Mouse (Mus musculus): Measurements from ENCODE around the gene Abcg4. TPM values are rescaled to one million over a fixed set of nuclear protein-coding genes. Genes with fewer than 3 reads are reported as not detected.
"Not testable (repeated sequence)": the region's sequence is repeated elsewhere in the genome, so short reads cannot be mapped to it uniquely, and the experiment has no call there.

Gene Abcg4
- polyA plus RNA-seq, 1 experiment from 2014 or later = 30.3 TPM

GRCm38 (mm10) chr9:44327064-44327711, 38.8 kb upstream of the Abcg4 start:
- Histone ChIP-seq H3K4me2 (peak overlapping the region; percentile 91), H3K9ac (replicated peaks) (peak overlapping the region; percentile 93), H3K4me3 (replicated peaks) (peak overlapping the region; percentile 85), H3K36me3 (peaks cover 32% of the 10 kb centered on the region), H3K27ac (replicated peaks) (peak overlapping the region; percentile 93), H3K27me3 (replicated peaks) (no peaks in the 10 kb centered on the region), H3K9me3 (replicated peaks) (no peaks in the 10 kb centered on the region), H3K4me1 (peaks cover 19% of the 10 kb centered on the region)
- WGBS = under 1% methylated on average over 22 of the region's 22 CpGs
- peak; percentile 30; the same call in 1 of the 2 replicates for ATAC-seq (ENCODE audit: low FRiP score)

DNA sequence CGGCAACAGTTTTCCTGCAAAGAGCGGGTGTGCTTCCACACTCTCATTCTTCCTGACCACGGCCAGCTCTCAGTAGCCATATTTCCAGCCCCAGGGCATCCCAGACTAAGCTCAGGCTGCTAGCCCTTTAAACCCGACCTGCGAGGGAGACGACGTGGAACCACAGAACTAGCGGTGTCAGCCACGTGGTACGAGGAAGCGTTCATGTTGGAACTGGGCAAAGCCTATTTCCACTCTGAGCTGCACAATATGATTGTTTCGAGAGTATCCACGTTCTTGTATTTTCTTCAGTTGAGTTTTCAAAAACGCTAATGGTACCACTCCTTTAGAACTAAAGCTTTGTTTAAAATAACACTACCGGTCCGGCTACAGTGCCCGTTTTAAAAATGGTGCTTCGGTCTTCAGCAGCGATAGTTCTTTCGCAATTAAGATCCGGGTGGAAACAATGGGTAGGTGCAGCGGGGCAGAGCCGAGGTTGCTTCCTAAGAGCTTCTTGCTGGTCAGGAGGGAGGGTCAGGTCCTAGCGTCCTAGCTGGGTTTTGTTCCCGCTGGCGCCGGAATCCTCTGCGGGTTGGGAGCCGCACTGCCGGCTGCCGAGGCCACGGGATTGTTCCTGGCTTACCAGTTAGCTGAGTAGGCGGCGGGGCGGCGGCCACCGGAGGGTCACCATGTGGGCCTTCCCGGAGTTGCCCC, 38.1 kb upstream of the Abcg4 start:
- ATAC-seq (ENCODE audit: low FRiP score) = peak; percentile 95
- Histone ChIP-seq H3K27me3 (replicated peaks) (no peaks in the 10 kb centered on the region), H3K9ac (replicated peaks) (peak overlapping the region; percentile 93), H3K4me2 (peak overlapping the region; percentile 91), H3K4me1 (peaks cover 19% of the 10 kb centered on the region), H3K36me3 (peaks cover 26% of the 10 kb centered on the region), H3K27ac (replicated peaks) (peak overlapping the region; percentile 93), H3K9me3 (replicated peaks) (no peaks in the 10 kb centered on the region), H3K4me3 (replicated peaks) (peak overlapping the region; percentile 85)
- WGBS = under 1% methylated on average over 38 of the region's 38 CpGs

GRCm38 (mm10) chr9:44325768-44326370, 37.5 kb upstream of the Abcg4 start, which contains the start of gene Dpagt1:
TSS of gene Dpagt1 (plus strand) at chr9:44326019.
- Histone ChIP-seq H3K4me3 (replicated peaks) (peak within 1 kb of the TSS; percentile 85), H3K9me3 (replicated peaks) (no peaks in the 10 kb centered on the region), H3K27ac (replicated peaks) (peak within 1 kb of the TSS; percentile 93), H3K4me2 (peak within 1 kb of the TSS; percentile 91), H3K4me1 (peaks cover 21% of the 10 kb centered on the region), H3K27me3 (replicated peaks) (no peaks in the 10 kb centered on the region), H3K36me3 (peaks cover 19% of the 10 kb centered on the region), H3K9ac (replicated peaks) (peak within 1 kb of the TSS; percentile 93)
- peak; percentile 46; the same call in 1 of the 2 replicates for ATAC-seq (ENCODE audit: low FRiP score)
- 3% methylated on average over 12 of the region's 12 CpGs for WGBS

- H3K27me3 ChIP-seq (replicated peaks); ATAC-seq (ENCODE audit: low FRiP score); H3K9me3 ChIP-seq (replicated peaks): not testable (repeated sequence)
- peak overlapping the region; percentile 93; the same call in 1 of the 2 replicates for H3K9ac ChIP-seq (replicated peaks)
- peak overlapping the region; percentile 93 for H3K27ac ChIP-seq (replicated peaks)
- H3K4me3 ChIP-seq (replicated peaks) = peak overlapping the region; percentile 85; the same call in 1 of the 2 replicates
- WGBS = 63% methylated on average over 7 of the region's 8 CpGs
- peak overlapping the region; percentile 91 for H3K4me2 ChIP-seq
- H3K36me3 ChIP-seq = peaks cover 13% of the 10 kb centered on the region; the same call in 1 of the 2 replicates
- peaks cover 27% of the 10 kb centered on the region for H3K4me1 ChIP-seq
Observed at GRCm38 (mm10) chr9:44325032-44325767, 36.8 kb upstream of the Abcg4 start.

DNA sequence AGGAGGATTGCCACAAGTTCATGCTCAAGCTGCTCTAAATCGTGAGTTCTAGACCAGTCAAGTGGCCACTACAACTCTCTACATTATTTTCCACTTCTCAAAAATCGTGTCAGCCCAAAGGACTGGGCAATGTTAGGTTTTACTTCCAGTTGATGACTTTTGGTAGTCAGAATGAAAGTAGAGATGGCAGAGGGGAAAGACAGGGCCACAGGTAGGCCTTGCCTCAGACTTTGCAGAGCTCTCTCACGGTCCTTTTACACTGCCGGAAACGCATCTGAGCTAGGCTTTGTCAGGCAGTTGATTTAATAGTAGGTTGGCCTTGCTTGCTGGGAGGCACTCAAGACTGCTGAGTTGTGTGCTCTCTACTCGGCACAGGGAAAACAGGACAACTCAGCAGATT, 35.7 kb upstream of the Abcg4 start:
- peaks cover 31% of the 10 kb centered on the region for H3K4me1 ChIP-seq
- no peak overlapping the region for H3K4me3 ChIP-seq (replicated peaks)
- no peak for ATAC-seq (ENCODE audit: low FRiP score)
- no peaks in the 10 kb centered on the region for H3K9me3 ChIP-seq (replicated peaks)
- H3K4me2 ChIP-seq = no peak overlapping the region
- WGBS = 65% methylated on average over 6 of the region's 6 CpGs
- H3K36me3 ChIP-seq = peaks cover 5% of the 10 kb centered on the region; the same call in 1 of the 2 replicates
- no peak overlapping the region for H3K9ac ChIP-seq (replicated peaks)
- no peaks in the 10 kb centered on the region for H3K27me3 ChIP-seq (replicated peaks)
- no peak overlapping the region for H3K27ac ChIP-seq (replicated peaks)

DNA sequence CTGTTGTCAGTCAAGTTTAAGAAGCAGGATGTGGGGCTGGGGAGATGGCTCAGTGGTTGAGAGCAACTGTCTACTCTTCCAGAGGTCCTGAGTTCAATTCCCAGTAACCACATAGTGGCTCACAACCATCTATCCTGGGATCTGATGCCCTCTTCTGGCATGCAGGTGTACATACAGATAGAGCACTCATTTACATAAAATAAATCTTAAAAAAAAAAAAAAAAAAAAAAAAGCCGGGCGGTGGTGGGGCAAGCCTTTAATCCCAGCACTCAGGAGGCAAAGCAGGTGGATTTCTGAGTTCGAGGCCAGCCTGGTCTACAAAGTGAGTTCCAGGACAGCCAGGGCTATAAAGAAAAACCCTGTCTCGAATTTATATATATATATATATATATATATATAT, 35.2 kb upstream of the Abcg4 start:
- not testable (repeated sequence) for ATAC-seq (ENCODE audit: low FRiP score)
- WGBS = 78% methylated on average over 2 of the region's 4 CpGs

DNA sequence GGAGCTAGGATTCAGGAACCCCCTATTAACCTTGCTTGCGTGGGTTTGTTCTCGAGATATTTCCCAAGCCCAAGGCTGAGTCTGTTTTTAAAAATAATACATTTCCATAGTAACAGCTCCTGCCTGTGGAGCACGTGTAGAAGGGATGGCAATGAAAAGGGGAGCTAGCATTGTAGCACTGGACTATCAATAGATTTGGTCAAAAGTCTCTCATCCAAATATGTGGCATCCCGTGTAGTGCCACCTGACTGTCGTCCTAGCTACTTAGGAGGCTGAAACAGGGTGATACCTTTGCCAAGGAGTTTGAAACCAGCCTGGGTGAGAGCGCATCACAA, 32.4 kb upstream of the Abcg4 start:
- Histone ChIP-seq H3K36me3 (peaks cover 7% of the 10 kb centered on the region), H3K9ac (replicated peaks) (peak overlapping the region; percentile 45), H3K27ac (replicated peaks) (peak overlapping the region; percentile 80), H3K4me1 (peaks cover 40% of the 10 kb centered on the region), H3K27me3 (replicated peaks) (no peaks in the 10 kb centered on the region), H3K9me3 (replicated peaks) (no peaks in the 10 kb centered on the region), H3K4me3 (replicated peaks) (peak overlapping the region; percentile 66), H3K4me2 (peak overlapping the region; percentile 90)
- ATAC-seq (ENCODE audit: low FRiP score) = peak; percentile 3; the same call in 1 of the 2 replicates
- 23% methylated on average over 6 of the region's 6 CpGs for WGBS

More for the DNA sequence above, 35.2 kb upstream of the Abcg4 start:
- H3K9me3 ChIP-seq (replicated peaks); H3K4me2 ChIP-seq; H3K27me3 ChIP-seq (replicated peaks); H3K9ac ChIP-seq (replicated peaks); H3K27ac ChIP-seq (replicated peaks); H3K36me3 ChIP-seq; H3K4me3 ChIP-seq (replicated peaks): not testable (repeated sequence)
- H3K4me1 ChIP-seq = peaks cover 36% of the 10 kb centered on the region

GRCm38 (mm10) chr9:44319887-44320798, 31.7 kb upstream of the Abcg4 start, which contains the start of gene C2cd2l:
TSS of gene C2cd2l (minus strand) at chr9:44320285.
- WGBS = under 1% methylated on average over 61 of the region's 67 CpGs
- H3K27ac ChIP-seq (replicated peaks) = peak within 1 kb of the TSS; percentile 80
- H3K4me2 ChIP-seq = peak within 1 kb of the TSS; percentile 90

GRCm38 (mm10) chr9:44319105-44319886, 30.9 kb upstream of the Abcg4 start:
- WGBS = 2% methylated on average over 37 of the region's 37 CpGs
- peaks cover 35% of the 10 kb centered on the region for H3K4me1 ChIP-seq
- peaks cover 21% of the 10 kb centered on the region for H3K36me3 ChIP-seq

More at GRCm38 (mm10) chr9:44319887-44320798, 31.7 kb upstream of the Abcg4 start, which contains the start of gene C2cd2l:
- no peaks in the 10 kb centered on the region for H3K9me3 ChIP-seq (replicated peaks)
- H3K36me3 ChIP-seq = peaks cover 13% of the 10 kb centered on the region
- peak within 1 kb of the TSS; percentile 78 for H3K9ac ChIP-seq (replicated peaks)
- peak; percentile 98 for ATAC-seq (ENCODE audit: low FRiP score)
- H3K4me3 ChIP-seq (replicated peaks) = peak within 1 kb of the TSS; percentile 66
- H3K27me3 ChIP-seq (replicated peaks) = no peaks in the 10 kb centered on the region
- H3K4me1 ChIP-seq = peaks cover 38% of the 10 kb centered on the region

GRCm38 (mm10) chr9:44318826-44319095, 30.3 kb upstream of the Abcg4 start:
- Histone ChIP-seq H3K9me3 (replicated peaks) (no peaks in the 10 kb centered on the region), H3K27me3 (replicated peaks) (no peaks in the 10 kb centered on the region), H3K27ac (replicated peaks) (no peak overlapping the region), H3K4me1 (peaks cover 35% of the 10 kb centered on the region), H3K4me2 (peak overlapping the region; percentile 90), H3K4me3 (replicated peaks) (peak overlapping the region; percentile 66), H3K9ac (replicated peaks) (peak overlapping the region; percentile 78), H3K36me3 (peaks cover 27% of the 10 kb centered on the region)
- 34% methylated on average over 3 of the region's 3 CpGs for WGBS
- ATAC-seq (ENCODE audit: low FRiP score) = no peak

More at GRCm38 (mm10) chr9:44319105-44319886, 30.9 kb upstream of the Abcg4 start:
- H3K9me3 ChIP-seq (replicated peaks) = no peaks in the 10 kb centered on the region
- peak overlapping the region; percentile 66 for H3K4me3 ChIP-seq (replicated peaks)
- peak overlapping the region; percentile 90 for H3K4me2 ChIP-seq
- ATAC-seq (ENCODE audit: low FRiP score) = peak; percentile 22
- H3K9ac ChIP-seq (replicated peaks) = peak overlapping the region; percentile 78
- no peaks in the 10 kb centered on the region for H3K27me3 ChIP-seq (replicated peaks)
- H3K27ac ChIP-seq (replicated peaks) = peak overlapping the region; percentile 75

Data from neural tube, embryonic 15.5 days (tissue).